Comparison of ENCODE assay signal across 7 mouse cellular contexts in the genomic region with DNA sequence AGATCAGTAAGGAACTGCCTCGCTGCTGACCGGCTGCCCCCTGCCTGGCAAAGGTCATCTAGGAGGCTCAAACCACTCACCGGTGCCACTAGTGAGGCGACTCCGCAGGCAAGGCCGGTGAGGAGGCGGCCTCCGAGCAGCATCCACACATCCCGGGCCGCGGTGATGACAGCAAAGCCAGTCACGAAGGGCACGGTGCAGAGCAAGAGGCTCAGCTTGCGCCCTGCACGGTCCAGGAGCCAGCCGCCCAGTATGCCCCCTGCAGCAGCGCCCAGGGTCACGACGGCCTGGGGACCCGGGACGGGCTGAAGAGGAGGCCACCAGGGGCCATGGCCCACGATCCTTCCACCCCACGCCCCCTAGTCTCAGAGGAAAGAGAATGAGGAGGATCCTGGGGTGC. TPM values are rescaled to one million over a fixed set of nuclear protein-coding genes. Genes with fewer than 3 reads are reported as not detected.
DNase-seq lines count a peak whose midpoint lies in the region; ATAC-seq and TF ChIP-seq lines count a peak whose summit lies in the region.

No protein-coding gene starts in this region.

- peak overlapping the region; percentile 99 for H3K4me2 ChIP-seq in midbrain, embryonic 15.5 days

- WGBS in lung, adult 2 months: 2% methylated on average over 23 of the region's 23 CpGs
- under 1% methylated on average over 23 of the region's 23 CpGs for WGBS in midbrain, embryonic 15.5 days

- H3K4me3 ChIP-seq in lung, adult 2 months (replicated peaks; ENCODE audit: extremely low read depth, low read depth, low read length): peak overlapping the region; percentile 87
- H3K4me3 ChIP-seq in midbrain, embryonic 15.5 days: peak overlapping the region; percentile 95

- no peaks in the 10 kb centered on the region for H3K27me3 ChIP-seq in midbrain, embryonic 15.5 days (replicated peaks)

- H3K27ac ChIP-seq in midbrain, embryonic 15.5 days: peak overlapping the region; percentile 80

- no peaks in the 10 kb centered on the region for H3K9me3 ChIP-seq in midbrain, embryonic 15.5 days

- H3K36me3 ChIP-seq in midbrain, embryonic 15.5 days (replicated peaks): no peaks in the 10 kb centered on the region

- TF ChIP-seq POLR2A in lung, adult 2 months (IDR thresholded peaks at IDR 0.05; ENCODE audit: borderline replicate concordance, extremely low read depth, low read depth, low read length): no peak

- DNase-seq in lung, adult 2 months: peak; percentile 24
- no peak for DNase-seq in lung, adult 18-20 months
- peak; percentile 67 for DNase-seq in adrenal gland, postnatal 14 days
- DNase-seq in kidney, postnatal 4 days: peak; percentile 50 to 60
- no peak for DNase-seq in frontal cortex, postnatal 14 days (ENCODE audit: low spot score in 2 of 2)

- no peak for TF ChIP-seq CTCF in lung, adult 2 months (IDR thresholded peaks at IDR 0.05; ENCODE audit: insufficient read depth, low read length)

- H3K9ac ChIP-seq in midbrain, embryonic 15.5 days: peak overlapping the region; percentile 91

- ATAC-seq in erythroblast, adult 5-6 weeks (replicated peaks; ENCODE audit: low FRiP score, poor library complexity, severe bottlenecking): peak; percentile 29
- ATAC-seq in midbrain, embryonic 15.5 days (replicated peaks): peak; percentile 61

- peaks cover 5% of the 10 kb centered on the region; the same call in 1 of the 2 replicates for H3K4me1 ChIP-seq in lung, adult 2 months (ENCODE audit: control insufficient read depth, insufficient read depth, low read length)
- peaks cover 24% of the 10 kb centered on the region for H3K4me1 ChIP-seq in midbrain, embryonic 15.5 days

RNA-seq across cellular contexts. Expression of gene Slc2a8, which starts 0.6 kb away (rescaled TPM):
- polyA plus RNA-seq in lung, adult 2 months (2012; rRNA removed): 48.4 and 65.1 TPM in 2 replicates
- total RNA-seq in adrenal gland, postnatal 14 days (2021): 18.3 and 20.8 TPM in 2 replicates
- 1.2 and 2.3 TPM in 2 replicates for total RNA-seq in erythroblast, adult 5-6 weeks (2015; ENCODE audit: low replicate concordance)
- total RNA-seq in erythroblast, adult 5-6 weeks (2017; ENCODE audit: low replicate concordance): 0.34 and 0.98 TPM in 2 replicates
- 22.4 and 24.5 TPM in 2 replicates for polyA plus RNA-seq in midbrain, embryonic 15.5 days (2015; fragmentation: Nextera tagmentation; extraction: Ambion mirVana)

RNA-seq across cellular contexts. Expression of gene Lrsam1, which starts 19.9 kb away (rescaled TPM):
- 17.4 and 18.4 TPM in 2 replicates for polyA plus RNA-seq in lung, adult 2 months (2012; rRNA removed)
- 14.1 and 17.2 TPM in 2 replicates for total RNA-seq in adrenal gland, postnatal 14 days (2021)
- total RNA-seq in erythroblast, adult 5-6 weeks (2015; ENCODE audit: low replicate concordance): 3.1 and 6.5 TPM in 2 replicates
- total RNA-seq in erythroblast, adult 5-6 weeks (2017; ENCODE audit: low replicate concordance): 1.7 and 3.5 TPM in 2 replicates
- 22.8 and 24.2 TPM in 2 replicates for polyA plus RNA-seq in midbrain, embryonic 15.5 days (2015; fragmentation: Nextera tagmentation; extraction: Ambion mirVana)

RNA-seq across cellular contexts. Expression of gene Rpl12, which starts 19.9 kb away (rescaled TPM):
- polyA plus RNA-seq in lung, adult 2 months (2012; rRNA removed): 190 and 241 TPM in 2 replicates
- 155 and 192 TPM in 2 replicates for total RNA-seq in adrenal gland, postnatal 14 days (2021)
- total RNA-seq in erythroblast, adult 5-6 weeks (2015; ENCODE audit: low replicate concordance): 305 and 430 TPM in 2 replicates
- 287 and 320 TPM in 2 replicates for total RNA-seq in erythroblast, adult 5-6 weeks (2017; ENCODE audit: low replicate concordance)
- polyA plus RNA-seq in midbrain, embryonic 15.5 days (2015; fragmentation: Nextera tagmentation; extraction: Ambion mirVana): 82.5 and 85.8 TPM in 2 replicates

Comparison
In these comparisons a context has a peak if more than half of its experiments do, and no peak if none do; other contexts are left out.
1. DNase-seq: peak in lung, adult 2 months (single experiment), adrenal gland, postnatal 14 days (single experiment) and kidney, postnatal 4 days (2 of 2); none in lung, adult 18-20 months (0 of 2) and frontal cortex, postnatal 14 days (0 of 2).